In genomic region chr7:110773204-110774002, GRCm38 (mm10) we compare ENCODE assay signal across 7 mouse cellular contexts. TPM values are rescaled to one million over a fixed set of nuclear protein-coding genes. Genes with fewer than 3 reads are reported as not detected.
A peak's percentile ranks its signal among the peaks of the same experiment; 100 is the strongest.
DNase-seq lines count a peak whose midpoint lies in the region; ATAC-seq and TF ChIP-seq lines count a peak whose summit lies in the region.

No protein-coding gene starts in this region.

- H3K4me1 ChIP-seq in G1E (ENCODE audit: insufficient read depth, low read depth, low read length): peaks cover 91% of the 10 kb centered on the region
- peaks cover 39% of the 10 kb centered on the region for H3K4me1 ChIP-seq in embryonic facial prominence, embryonic 15.5 days
- peaks cover 28 to 40% of the 10 kb centered on the region in 2 experiments for H3K4me1 ChIP-seq in heart, embryonic 14.5 days (ENCODE audit: control insufficient read depth in 2 of 2, insufficient read depth in 2 of 2, low read length in 2 of 2)
- 0 out of 2 replicates have a peak, but pooled peaks cover 10% of the 10 kb centered on the region for H3K4me1 ChIP-seq in lung, embryonic 14.5 days (ENCODE audit: insufficient read depth)
- H3K4me1 ChIP-seq in small intestine, adult 2 months (ENCODE audit: control insufficient read depth, insufficient read depth, insufficient read length, low read length): peaks cover 29% of the 10 kb centered on the region

- TF ChIP-seq CTCF in G1E (IDR thresholded peaks at IDR 0.05; ENCODE audit: low read depth, low read length): no peak
- no peak for TF ChIP-seq CTCF in lung, embryonic 14.5 days (IDR thresholded peaks at IDR 0.05; ENCODE audit: low read depth)
- TF ChIP-seq CTCF in small intestine, adult 2 months (IDR thresholded peaks at IDR 0.05; ENCODE audit: extremely low read depth, insufficient read length, insufficient replicate concordance, low read depth, low read length): no peak

- peak overlapping the region; percentile 73 for H3K4me3 ChIP-seq in G1E (ENCODE audit: low read depth, low read length)
- 0 out of 2 replicates have a peak overlapping the region, but pooled peaks have one; percentile 11 for H3K4me3 ChIP-seq in embryonic facial prominence, embryonic 15.5 days (replicated peaks)
- H3K4me3 ChIP-seq in heart, embryonic 14.5 days (ENCODE audit: control insufficient read depth in 1 of 2, insufficient read depth in 1 of 2, low read depth in 1 of 2, low read length in 2 of 2): peak overlapping the region; percentile 12 to 18; a peak in 3 of 4 replicates
- peak overlapping the region; percentile 14; the same call in 1 of the 2 replicates for H3K4me3 ChIP-seq in lung, embryonic 14.5 days (ENCODE audit: low read depth, low read length)
- peak overlapping the region; percentile 12 for H3K4me3 ChIP-seq in small intestine, adult 2 months (ENCODE audit: low read depth, low read length)

- peak overlapping the region; percentile 74 for H3K27ac ChIP-seq in embryonic facial prominence, embryonic 15.5 days (replicated peaks)
- peak overlapping the region; percentile 28 to 55 for H3K27ac ChIP-seq in heart, embryonic 14.5 days (replicated peaks in 1 of 2; ENCODE audit: control insufficient read depth in 1 of 2, insufficient read depth in 1 of 2, low read depth in 2 of 2, low read length in 2 of 2)
- peak overlapping the region; percentile 71 for H3K27ac ChIP-seq in lung, embryonic 14.5 days (ENCODE audit: low read depth)
- H3K27ac ChIP-seq in small intestine, adult 2 months (ENCODE audit: insufficient read depth, low read depth, low read length): peak overlapping the region; percentile 73

- peak; percentile 40 for ATAC-seq in G1E (ENCODE audit: extremely low read depth, insufficient number of reproducible peaks, low FRiP score, poor library complexity, severe bottlenecking)
- ATAC-seq in embryonic facial prominence, embryonic 15.5 days (ENCODE audit: insufficient number of reproducible peaks, low FRiP score, low TSS enrichment, low read depth): 0 out of 2 replicates have a peak, but pooled peaks have one; percentile 60
- peak; percentile 75 for ATAC-seq in heart, embryonic 14.5 days (ENCODE audit: insufficient number of reproducible peaks, insufficient read depth, low FRiP score, low read depth)
- peak; percentile 61; the same call in 1 of the 2 replicates for ATAC-seq in lung, embryonic 14.5 days (ENCODE audit: insufficient read depth)

- peak; percentile 70 for DNase-seq in G1E (ENCODE audit: low spot score)
- DNase-seq in adrenal gland, adult 2 months: peak; percentile 79
- DNase-seq in kidney, postnatal 36 days: peak; percentile 85 to 89
- DNase-seq in lung, embryonic 14.5 days: peak; percentile 67

- 29% methylated on average over 14 of the region's 14 CpGs for WGBS in embryonic facial prominence, embryonic 15.5 days
- WGBS in heart, embryonic 14.5 days: 21% methylated on average over 14 of the region's 14 CpGs
- 24% methylated on average over 14 of the region's 14 CpGs for WGBS in lung, embryonic 14.5 days
- WGBS in small intestine, adult 2 months: 22% methylated on average over 14 of the region's 14 CpGs

- peak overlapping the region; percentile 21; the same call in 1 of the 2 replicates for H3K4me2 ChIP-seq in embryonic facial prominence, embryonic 15.5 days (replicated peaks)
- H3K4me2 ChIP-seq in heart, embryonic 14.5 days (ENCODE audit: low read length): peak overlapping the region; percentile 57
- H3K4me2 ChIP-seq in lung, embryonic 14.5 days: peak overlapping the region; percentile 45

- no peaks in the 10 kb centered on the region; the same call in 1 of the 2 replicates for H3K27me3 ChIP-seq in G1E (ENCODE audit: insufficient read depth, low read length)
- H3K27me3 ChIP-seq in embryonic facial prominence, embryonic 15.5 days: peaks cover 4% of the 10 kb centered on the region; the same call in 1 of the 2 replicates
- H3K27me3 ChIP-seq in heart, embryonic 14.5 days (ENCODE audit: control insufficient read depth, insufficient read depth, low read length): no peaks in the 10 kb centered on the region; the same call in 1 of the 2 replicates
- peaks cover 13% of the 10 kb centered on the region for H3K27me3 ChIP-seq in lung, embryonic 14.5 days (ENCODE audit: insufficient read depth, low read length)
- H3K27me3 ChIP-seq in small intestine, adult 2 months (ENCODE audit: control insufficient read depth, insufficient read depth, low read length): no peaks in the 10 kb centered on the region

- TF ChIP-seq POLR2A in small intestine, adult 2 months (IDR thresholded peaks at IDR 0.05; ENCODE audit: low read depth, low read length): no peak

- peaks cover 21% of the 10 kb centered on the region for H3K36me3 ChIP-seq in G1E (replicated peaks)
- no peaks in the 10 kb centered on the region for H3K36me3 ChIP-seq in embryonic facial prominence, embryonic 15.5 days
- H3K36me3 ChIP-seq in heart, embryonic 14.5 days (ENCODE audit: control insufficient read depth, insufficient read depth, low read length): 0 out of 2 replicates have a peak, but pooled peaks cover 3% of the 10 kb centered on the region
- no peaks in the 10 kb centered on the region for H3K36me3 ChIP-seq in lung, embryonic 14.5 days (ENCODE audit: insufficient read depth)
- H3K36me3 ChIP-seq in small intestine, adult 2 months (ENCODE audit: control insufficient read depth, insufficient read depth, low read length): no peaks in the 10 kb centered on the region; the same call in 1 of the 2 replicates

- H3K9ac ChIP-seq in embryonic facial prominence, embryonic 15.5 days: no peak overlapping the region
- H3K9ac ChIP-seq in heart, embryonic 14.5 days (ENCODE audit: low read length): peak overlapping the region; percentile 44; the same call in 1 of the 2 replicates
- peak overlapping the region; percentile 27; the same call in 1 of the 2 replicates for H3K9ac ChIP-seq in lung, embryonic 14.5 days

- H3K9me3 ChIP-seq in G1E (replicated peaks): no peaks in the 10 kb centered on the region
- H3K9me3 ChIP-seq in embryonic facial prominence, embryonic 15.5 days (replicated peaks): no peaks in the 10 kb centered on the region
- no peaks in the 10 kb centered on the region for H3K9me3 ChIP-seq in heart, embryonic 14.5 days (ENCODE audit: control insufficient read depth, low read length)
- H3K9me3 ChIP-seq in lung, embryonic 14.5 days (ENCODE audit: low read depth, low read length): no peaks in the 10 kb centered on the region

RNA-seq across cellular contexts. Expression of gene Ampd3, which starts 5.4 kb away (rescaled TPM):
- total RNA-seq in G1E (2014; fragmentation: Nextera tagmentation) (64.1 and 69.5 TPM in 2 replicates), G1E (2017) (21.8 and 26.0 TPM in 2 replicates)
- polyA plus RNA-seq in G1E (2012): 10.7 and 13.1 TPM in 2 replicates
- 10 to 100 TPM; 15.4 to 26.2 TPM for total RNA-seq in adrenal gland, adult 2 months (2021)
- 15.6 and 16.1 TPM in 2 replicates for polyA plus RNA-seq in adrenal gland, adult 2 months (2012; rRNA removed)
- polyA plus RNA-seq in embryonic facial prominence, embryonic 15.5 days (2015; fragmentation: Nextera tagmentation; extraction: Ambion mirVana): 10.6 and 11.1 TPM in 2 replicates
- 5.8 and 7.9 TPM in 2 replicates for polyA plus RNA-seq in heart, embryonic 14.5 days (2014; fragmentation: Nextera tagmentation; extraction: Ambion mirVana)
- 1.4 and 2.6 TPM in 2 replicates for polyA plus RNA-seq in lung, embryonic 14.5 days (2014; fragmentation: Nextera tagmentation; extraction: Ambion mirVana)
- polyA plus RNA-seq in small intestine, adult 2 months (2012; rRNA removed): 5.2 and 6.9 TPM in 2 replicates

Comparison
In these comparisons a context has a peak if more than half of its experiments do, and no peak if none do; other contexts are left out.
1. Peak in every context shown above with its lines: DNase-seq, ATAC-seq, H3K4me3 ChIP-seq and H3K27ac ChIP-seq.
2. H3K4me3 ChIP-seq: peak in every context shown above with its lines; median percentile 73 in G1E; 15 in heart, embryonic 14.5 days; 14 in lung, embryonic 14.5 days; 12 in small intestine, adult 2 months; 11 in embryonic facial prominence, embryonic 15.5 days.